Mouse (Mus musculus): ENCODE results near the gene Cdh13. TPM values are rescaled to one million over a fixed set of nuclear protein-coding genes. Genes with fewer than 3 reads are reported as not detected.
A peak's percentile ranks its signal among the peaks of the same experiment; 100 is the strongest.

Gene Cdh13
- polyA plus RNA-seq, 1 experiment from 2014 or later = 49.5 TPM

- no peak overlapping the region for H3K4me3 ChIP-seq
- ATAC-seq = no peak
- 74% methylated on average over 6 of the region's 6 CpGs for WGBS
- no peaks in the 10 kb centered on the region for H3K27me3 ChIP-seq
- peaks cover 9% of the 10 kb centered on the region for H3K4me1 ChIP-seq
- H3K9me3 ChIP-seq (replicated peaks) = no peaks in the 10 kb centered on the region
- no peak overlapping the region for H3K9ac ChIP-seq
- no peak overlapping the region for H3K27ac ChIP-seq
- H3K36me3 ChIP-seq (ENCODE audit: poor library complexity, severe bottlenecking) = no peaks in the 10 kb centered on the region
- no peak overlapping the region for H3K4me2 ChIP-seq
Observed at GRCm38 (mm10) chr8:119177226-119177935, 893.8 kb downstream of the Cdh13 start.

GRCm38 (mm10) chr8:119180626-119181025 is 897.1 kb downstream of the Cdh13 start:
- Histone ChIP-seq H3K4me1 (peaks cover 9% of the 10 kb centered on the region), H3K36me3 (ENCODE audit: poor library complexity, severe bottlenecking) (no peaks in the 10 kb centered on the region), H3K4me2 (no peak overlapping the region), H3K27ac (no peak overlapping the region), H3K4me3 (no peak overlapping the region), H3K9ac (no peak overlapping the region), H3K27me3 (no peaks in the 10 kb centered on the region), H3K9me3 (replicated peaks) (no peaks in the 10 kb centered on the region)
- no peak for ATAC-seq
- 24% methylated on average over 13 of the region's 13 CpGs for WGBS

GRCm38 (mm10) chr8:119195695-119196094 is 912.2 kb downstream of the Cdh13 start:
- Histone ChIP-seq H3K27me3 (no peaks in the 10 kb centered on the region), H3K4me2 (no peak overlapping the region), H3K4me3 (no peak overlapping the region), H3K27ac (no peak overlapping the region), H3K9me3 (replicated peaks) (no peaks in the 10 kb centered on the region), H3K36me3 (ENCODE audit: poor library complexity, severe bottlenecking) (no peaks in the 10 kb centered on the region), H3K4me1 (peaks cover 12% of the 10 kb centered on the region), H3K9ac (no peak overlapping the region)
- WGBS = 66% methylated on average over 8 of the region's 8 CpGs
- ATAC-seq = no peak

GRCm38 (mm10) chr8:119196486-119197150 is 913.1 kb downstream of the Cdh13 start:
- ATAC-seq = peak; percentile 36; the same call in 1 of the 2 replicates

GRCm38 (mm10) chr8:119208567-119208966 is 925.0 kb downstream of the Cdh13 start:
- 92% methylated on average over 9 of the region's 9 CpGs for WGBS
- Histone ChIP-seq H3K27me3 (no peaks in the 10 kb centered on the region), H3K9ac (no peak overlapping the region)

More at GRCm38 (mm10) chr8:119196486-119197150, 913.1 kb downstream of the Cdh13 start:
- Histone ChIP-seq H3K27me3 (no peaks in the 10 kb centered on the region), H3K27ac (no peak overlapping the region), H3K4me2 (no peak overlapping the region), H3K9ac (no peak overlapping the region), H3K4me3 (no peak overlapping the region), H3K9me3 (replicated peaks) (no peaks in the 10 kb centered on the region), H3K4me1 (peaks cover 12% of the 10 kb centered on the region), H3K36me3 (ENCODE audit: poor library complexity, severe bottlenecking) (no peaks in the 10 kb centered on the region)
- WGBS = 60% methylated on average over 10 of the region's 10 CpGs

GRCm38 (mm10) chr8:119224547-119224946 is 941.0 kb downstream of the Cdh13 start:
- no peak for ATAC-seq
- H3K27me3 ChIP-seq = no peaks in the 10 kb centered on the region
- H3K36me3 ChIP-seq (ENCODE audit: poor library complexity, severe bottlenecking) = no peaks in the 10 kb centered on the region
- H3K9me3 ChIP-seq (replicated peaks) = no peaks in the 10 kb centered on the region
- no peak overlapping the region for H3K4me2 ChIP-seq
- no peaks in the 10 kb centered on the region for H3K4me1 ChIP-seq
- no peak overlapping the region for H3K27ac ChIP-seq
- 0% methylated on average over 1 of the region's 1 CpGs for WGBS
- H3K4me3 ChIP-seq = no peak overlapping the region
- no peak overlapping the region for H3K9ac ChIP-seq

More at GRCm38 (mm10) chr8:119208567-119208966, 925.0 kb downstream of the Cdh13 start:
- Histone ChIP-seq H3K36me3 (ENCODE audit: poor library complexity, severe bottlenecking) (no peaks in the 10 kb centered on the region), H3K27ac (no peak overlapping the region), H3K4me2 (no peak overlapping the region), H3K4me3 (no peak overlapping the region), H3K9me3 (replicated peaks) (0 out of 2 replicates have a peak, but pooled peaks cover 7% of the 10 kb centered on the region), H3K4me1 (no peaks in the 10 kb centered on the region)
- ATAC-seq = no peak

- H3K4me1 ChIP-seq = no peaks in the 10 kb centered on the region
- no peak overlapping the region for H3K27ac ChIP-seq
- no peaks in the 10 kb centered on the region for H3K27me3 ChIP-seq
- 47% methylated on average over 4 of the region's 4 CpGs for WGBS
- H3K36me3 ChIP-seq (ENCODE audit: poor library complexity, severe bottlenecking) = no peaks in the 10 kb centered on the region
- H3K4me2 ChIP-seq = no peak overlapping the region
- no peak overlapping the region for H3K4me3 ChIP-seq
- peaks cover 4% of the 10 kb centered on the region for H3K9me3 ChIP-seq (replicated peaks)
- no peak overlapping the region for H3K9ac ChIP-seq
- ATAC-seq = no peak
Observed at GRCm38 (mm10) chr8:119245181-119245580, 961.6 kb downstream of the Cdh13 start.

GRCm38 (mm10) chr8:119245641-119246040 is 962.1 kb downstream of the Cdh13 start:
- no peaks in the 10 kb centered on the region for H3K4me1 ChIP-seq
- no peak overlapping the region for H3K4me2 ChIP-seq
- no peaks in the 10 kb centered on the region for H3K36me3 ChIP-seq (ENCODE audit: poor library complexity, severe bottlenecking)
- ATAC-seq = no peak
- 65% methylated on average over 1 of the region's 1 CpGs for WGBS
- no peak overlapping the region for H3K4me3 ChIP-seq
- no peaks in the 10 kb centered on the region for H3K27me3 ChIP-seq
- H3K9ac ChIP-seq = no peak overlapping the region
- peaks cover 4% of the 10 kb centered on the region for H3K9me3 ChIP-seq (replicated peaks)
- H3K27ac ChIP-seq = no peak overlapping the region

GRCm38 (mm10) chr8:119254358-119254757 is 970.8 kb downstream of the Cdh13 start:
- H3K4me2 ChIP-seq = no peak overlapping the region
- no peaks in the 10 kb centered on the region for H3K36me3 ChIP-seq (ENCODE audit: poor library complexity, severe bottlenecking)
- H3K27me3 ChIP-seq = no peaks in the 10 kb centered on the region
- 90% methylated on average over 3 of the region's 3 CpGs for WGBS
- no peak overlapping the region for H3K27ac ChIP-seq
- no peaks in the 10 kb centered on the region for H3K9me3 ChIP-seq (replicated peaks)
- no peak overlapping the region for H3K9ac ChIP-seq
- no peak overlapping the region for H3K4me3 ChIP-seq
- ATAC-seq = no peak
- H3K4me1 ChIP-seq = no peaks in the 10 kb centered on the region

GRCm38 (mm10) chr8:119258642-119259041 is 975.1 kb downstream of the Cdh13 start:
- H3K4me2 ChIP-seq = no peak overlapping the region
- 39% methylated on average over 10 of the region's 11 CpGs for WGBS
- no peak overlapping the region for H3K9ac ChIP-seq
- H3K9me3 ChIP-seq (replicated peaks) = no peaks in the 10 kb centered on the region
- H3K27ac ChIP-seq = no peak overlapping the region
- no peak overlapping the region for H3K4me3 ChIP-seq
- 0 out of 2 replicates have a peak, but pooled peaks cover 5% of the 10 kb centered on the region for H3K4me1 ChIP-seq
- ATAC-seq = no peak
- no peaks in the 10 kb centered on the region for H3K27me3 ChIP-seq
- no peaks in the 10 kb centered on the region for H3K36me3 ChIP-seq (ENCODE audit: poor library complexity, severe bottlenecking)

GRCm38 (mm10) chr8:119263750-119264149 is 980.2 kb downstream of the Cdh13 start:
- no peak overlapping the region for H3K4me3 ChIP-seq
- no peak for ATAC-seq
- 92% methylated on average over 7 of the region's 7 CpGs for WGBS

GRCm38 (mm10) chr8:119266304-119266703 is 982.8 kb downstream of the Cdh13 start:
- Histone ChIP-seq H3K27ac (no peak overlapping the region), H3K4me1 (no peaks in the 10 kb centered on the region), H3K36me3 (ENCODE audit: poor library complexity, severe bottlenecking) (no peaks in the 10 kb centered on the region), H3K9ac (no peak overlapping the region), H3K4me2 (no peak overlapping the region), H3K27me3 (no peaks in the 10 kb centered on the region), H3K4me3 (no peak overlapping the region), H3K9me3 (replicated peaks) (no peaks in the 10 kb centered on the region)
- WGBS = 88% methylated on average over 4 of the region's 4 CpGs
- no peak for ATAC-seq

More at GRCm38 (mm10) chr8:119263750-119264149, 980.2 kb downstream of the Cdh13 start:
- no peak overlapping the region for H3K9ac ChIP-seq
- no peaks in the 10 kb centered on the region for H3K27me3 ChIP-seq
- H3K4me2 ChIP-seq = no peak overlapping the region
- H3K9me3 ChIP-seq (replicated peaks) = no peaks in the 10 kb centered on the region
- no peaks in the 10 kb centered on the region for H3K36me3 ChIP-seq (ENCODE audit: poor library complexity, severe bottlenecking)
- H3K27ac ChIP-seq = no peak overlapping the region
- 0 out of 2 replicates have a peak, but pooled peaks cover 5% of the 10 kb centered on the region for H3K4me1 ChIP-seq
